Mouse (Mus musculus): ENCODE measurements at regions not wholly inside any gene's neighbourhood (a gene's known extent, or its start where the extent isn't known, plus 50 kb on each side); places are given as distances from the start of the nearest gene placed in this dataset.

GRCm38 (mm10) chr1:52553871-52554270, 53.4 kb upstream of the Nab1 start:
- TF ChIP-seq CTCF (IDR thresholded peaks at IDR 0.05; ENCODE audit: low read depth) (no peak), EP300 (optimal IDR thresholded peaks at IDR 0.05) (no peak)
